Mouse (Mus musculus) kidney, postnatal 25 days (tissue): Measurements from ENCODE around the gene Glt6d1.
"Not testable (repeated sequence)": the region's sequence is repeated elsewhere in the genome, so short reads cannot be mapped to it uniquely, and the experiment has no call there.

ENCODE experiments used
- DNase-seq, 2 experiments: peaks; one replicate each; pipeline ENCODE4 v3.0.0; 2021; ENCODE audit warnings: mixed read lengths in 2 of 2

The Glt6d1 gene

DNA sequence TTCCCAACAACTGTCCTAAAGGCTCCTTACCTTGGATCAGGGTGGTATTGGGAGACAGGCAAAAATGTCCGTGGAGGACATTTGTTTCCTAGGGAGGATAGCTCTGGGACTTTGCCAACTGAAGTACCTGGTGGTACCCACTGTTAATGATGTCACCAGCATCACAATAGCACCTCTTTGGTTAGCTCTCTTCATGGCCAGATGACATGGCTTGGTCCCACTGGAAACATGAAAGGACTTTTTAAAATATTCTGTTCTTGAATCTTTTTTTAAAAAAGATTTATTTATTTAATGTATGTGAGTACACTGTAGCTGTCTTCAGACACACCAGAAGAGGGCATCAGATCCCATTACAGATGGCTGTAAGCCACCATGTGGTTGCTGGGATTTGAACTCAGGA is at the start of gene Glt6d1:
Glt6d1 (minus strand) TSS at position 101 of the 400 bp plus-strand sequence.
- not testable (repeated sequence) for DNase-seq

DNA sequence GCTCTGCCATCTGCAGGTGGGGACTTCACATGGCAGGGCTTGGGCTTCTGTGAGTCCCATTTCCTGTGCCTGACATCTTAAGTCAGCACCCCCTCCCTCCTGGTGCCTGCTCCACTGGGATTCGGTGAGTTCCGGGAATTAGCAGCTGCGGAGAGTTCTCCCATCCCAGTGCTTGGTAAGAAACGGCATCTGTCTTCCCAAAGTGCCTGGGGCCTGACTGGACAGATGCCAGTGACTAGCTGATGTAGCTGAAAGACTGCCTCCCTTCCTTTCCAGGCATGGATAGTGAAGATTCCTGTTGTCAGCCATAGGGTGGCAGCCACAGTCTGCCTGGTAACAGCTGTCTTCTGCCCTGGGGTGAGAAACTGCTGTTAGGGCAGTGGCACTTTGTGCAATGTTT is 49.8 kb upstream of the Glt6d1 start:
- peak in 1 of 2 experiments; percentile 4 for DNase-seq

DNA sequence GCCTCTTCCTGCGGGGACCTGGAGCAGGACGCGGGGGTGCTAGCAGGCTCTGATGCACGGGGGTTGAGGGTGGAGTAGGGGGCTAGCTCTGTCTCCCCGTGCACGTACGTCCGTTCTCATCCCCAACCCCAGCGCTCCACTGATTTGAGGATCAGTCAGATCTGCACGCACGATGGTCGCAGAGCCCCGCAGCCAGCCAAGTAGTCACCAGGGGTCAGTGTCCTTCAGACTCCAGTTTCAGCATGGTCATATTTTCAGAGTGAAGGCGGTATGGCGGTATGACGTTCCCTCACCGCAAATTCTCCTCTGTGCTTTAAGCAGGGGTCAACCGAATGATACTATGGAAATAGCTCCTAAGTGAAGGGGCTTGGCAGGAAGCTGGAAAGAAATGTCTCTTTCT is 48.6 kb upstream of the Glt6d1 start:
- no peak for DNase-seq

DNA sequence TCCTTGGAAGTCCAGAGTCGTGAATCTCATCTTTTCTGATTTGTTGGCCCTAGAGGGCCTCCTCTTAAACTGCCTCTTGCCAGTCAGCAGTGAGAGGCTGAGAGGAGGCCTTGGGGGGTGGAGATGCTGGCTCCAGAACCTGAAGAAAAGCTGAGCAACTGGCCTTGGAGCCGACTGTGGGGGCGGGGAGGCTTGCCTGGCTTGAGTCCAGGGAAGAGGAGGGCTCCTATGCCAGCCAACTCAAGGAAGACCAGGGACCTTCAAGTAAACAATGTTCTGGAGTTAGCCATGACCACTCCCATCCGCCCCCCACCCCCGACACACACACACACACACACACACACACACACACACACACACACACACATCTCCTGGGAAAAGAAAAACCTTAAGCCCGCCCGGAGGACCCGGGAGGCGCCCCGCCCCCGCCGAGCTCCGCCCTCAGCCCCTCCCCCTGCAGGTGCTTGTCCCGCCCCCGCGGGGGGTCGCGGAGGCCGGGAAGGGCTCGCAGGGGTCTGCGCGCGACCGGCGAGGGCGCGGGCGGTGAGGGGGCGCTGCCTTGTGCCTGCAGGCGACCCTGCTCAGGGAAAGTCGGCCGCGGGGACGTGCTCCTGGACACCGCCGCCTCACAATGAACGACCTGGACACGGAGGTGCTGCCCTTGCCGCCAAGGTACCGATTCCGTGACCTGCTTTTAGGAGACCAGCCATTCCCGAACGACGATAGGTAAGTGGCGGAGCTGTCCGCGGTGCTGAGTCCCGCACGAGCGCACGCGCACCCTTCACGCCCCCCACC is 47.9 kb upstream of the Glt6d1 start, which contains the start of gene Kcnt1:
Kcnt1 (plus strand) TSS at position 398 of the 795 bp plus-strand sequence.
- DNase-seq: peak; percentile 60 to 66

DNA sequence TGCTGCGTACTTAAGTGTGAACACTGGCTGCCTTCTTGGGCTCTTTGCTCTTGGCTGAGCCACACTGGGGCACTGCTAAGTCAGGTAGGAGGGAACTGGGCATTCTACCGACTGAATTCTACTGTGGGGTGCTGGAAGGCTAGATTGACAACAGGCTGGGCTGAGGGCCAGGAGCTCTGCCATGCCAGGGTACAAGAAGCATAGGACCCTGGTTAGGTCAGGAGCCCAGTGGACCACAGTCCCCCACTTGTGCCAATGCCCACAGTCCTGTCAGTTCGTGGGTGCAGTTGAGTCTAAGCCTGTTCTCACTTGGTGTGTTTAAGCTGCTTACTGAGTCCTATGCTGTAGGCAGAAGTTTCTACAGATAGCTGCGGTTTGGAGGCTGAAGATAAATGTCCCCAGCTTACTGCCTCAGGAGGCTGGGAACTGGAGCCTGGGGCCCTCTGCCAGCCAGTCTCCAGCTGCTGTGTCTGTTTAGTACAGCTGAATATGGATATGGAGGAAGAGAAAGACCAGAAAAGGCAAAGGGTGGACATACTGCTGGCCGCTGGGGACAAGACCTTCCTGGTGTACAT is 47.1 kb upstream of the Glt6d1 start:
- no peak for DNase-seq

DNA sequence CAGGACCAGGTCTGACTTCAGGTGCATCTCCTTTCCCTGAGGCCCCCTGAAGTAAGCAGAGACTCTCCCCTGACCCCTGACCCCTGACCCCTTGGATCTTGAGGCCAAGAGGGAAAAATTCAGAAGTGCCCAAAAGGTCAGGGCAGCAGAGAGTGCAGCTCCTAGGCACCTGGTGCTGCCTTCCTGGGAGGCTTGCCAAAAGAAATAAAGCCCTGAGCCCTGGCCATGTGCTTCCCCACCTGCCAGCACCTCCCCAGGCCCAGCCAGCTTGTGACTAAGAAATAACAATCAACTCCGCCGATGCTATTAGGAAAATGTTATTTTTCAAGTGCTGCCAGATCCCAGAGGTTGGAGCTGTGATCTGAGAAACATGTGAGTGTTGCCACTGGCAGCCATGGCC is 46.4 kb upstream of the Glt6d1 start:
- peak; percentile 48 to 66 for DNase-seq

DNA sequence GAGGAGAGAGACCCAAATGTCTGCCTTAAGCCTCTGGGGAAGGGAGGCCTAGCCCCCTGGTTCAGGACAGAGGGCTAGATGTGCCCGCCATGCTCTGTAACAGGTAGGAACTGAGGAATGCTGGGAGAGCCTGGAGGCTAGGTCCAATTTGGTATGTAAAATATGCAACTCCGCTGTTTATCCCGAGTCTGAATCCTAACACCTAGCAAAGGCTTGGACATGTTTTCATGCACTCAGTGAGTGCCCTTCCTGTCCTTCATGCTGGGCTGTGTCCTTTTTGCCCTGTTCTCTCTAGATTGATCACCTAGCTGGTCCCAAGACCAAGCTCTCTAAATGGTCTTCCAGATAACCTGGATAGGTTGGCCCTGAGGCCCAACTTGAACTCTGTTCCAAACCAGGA is 44.2 kb upstream of the Glt6d1 start:
- peak; percentile 7 to 48 for DNase-seq

DNA sequence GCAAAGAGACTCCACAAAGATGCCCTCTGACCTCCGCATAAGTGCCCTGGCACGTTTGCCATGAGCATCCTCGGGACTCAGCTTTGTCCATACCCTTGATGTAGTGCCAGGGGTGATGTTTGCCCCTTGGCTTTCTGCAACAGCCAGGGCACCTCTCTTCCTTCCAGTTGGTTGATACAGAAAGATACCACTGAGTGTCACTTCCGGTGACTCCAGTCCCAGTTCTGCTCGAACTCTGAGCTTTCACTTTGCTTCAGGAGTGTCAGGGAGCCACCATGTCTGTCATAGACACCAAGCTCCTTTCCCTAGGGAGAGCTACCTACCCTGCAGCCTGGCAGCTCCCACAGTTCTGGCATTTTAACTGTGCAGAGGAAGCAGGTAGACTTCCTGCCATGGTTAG is 38.4 kb upstream of the Glt6d1 start:
- DNase-seq: no peak

DNA sequence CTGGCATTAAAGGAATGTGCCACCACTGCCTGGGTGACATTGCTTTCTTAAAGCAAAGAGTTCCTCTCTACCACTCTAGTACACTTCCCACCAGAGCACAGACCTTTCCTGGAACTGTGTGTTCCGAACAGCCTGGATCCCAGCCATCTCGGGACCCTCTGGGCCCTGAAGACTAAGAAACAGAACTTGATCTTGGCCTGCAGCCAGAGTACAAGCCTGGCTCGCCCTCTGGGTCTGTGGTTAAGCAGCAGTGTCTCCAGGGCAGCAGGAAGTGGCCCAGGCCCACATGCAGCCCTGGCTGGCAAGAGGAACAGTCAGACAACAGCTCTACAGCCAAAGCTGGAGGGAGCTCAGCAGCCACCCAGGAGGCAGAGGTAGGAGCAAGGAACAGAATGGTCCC is 37.0 kb upstream of the Glt6d1 start:
- DNase-seq: peak; percentile 30 to 79

DNA sequence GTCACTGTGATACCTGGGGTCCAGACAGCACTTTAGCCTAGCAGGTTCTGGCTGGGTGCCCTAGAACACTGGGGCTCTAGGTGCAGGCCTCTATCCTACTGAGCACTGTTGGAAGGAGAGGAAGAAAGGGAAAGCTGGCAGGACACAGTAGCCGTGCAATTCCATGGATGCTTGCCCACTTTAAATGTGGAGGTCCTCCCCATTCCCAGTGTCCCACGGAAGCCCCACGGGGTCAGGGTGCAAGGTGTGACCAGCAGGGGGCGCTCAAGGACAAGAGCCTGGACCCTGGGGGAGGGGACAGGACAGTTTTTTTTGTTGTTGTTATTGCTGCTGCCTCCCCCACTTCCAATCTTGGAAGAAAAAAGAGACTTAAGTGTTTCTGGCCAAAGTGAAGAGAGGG is 34.7 kb upstream of the Glt6d1 start:
- peak; percentile 61 to 72 for DNase-seq

DNA sequence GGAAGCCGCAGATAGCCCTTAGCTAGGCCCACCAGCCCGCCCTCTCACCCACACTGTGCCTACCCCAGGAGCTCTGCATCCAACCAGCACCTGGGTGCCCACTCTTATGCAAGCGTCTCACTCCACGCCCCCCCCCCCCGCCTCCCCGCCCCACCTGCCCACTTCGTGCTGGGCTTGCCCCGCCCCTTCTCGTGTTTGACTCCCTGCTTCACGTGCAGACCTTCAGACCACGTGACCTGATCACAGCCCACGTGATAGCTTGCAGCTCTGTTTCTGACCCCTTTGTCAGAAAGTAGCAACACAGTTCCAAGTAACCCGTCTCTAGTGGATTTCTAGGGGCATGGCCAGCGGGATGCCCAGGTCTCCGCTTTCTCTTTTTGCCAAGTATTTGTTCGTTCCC is 31.6 kb upstream of the Glt6d1 start, which contains the start of gene Sohlh1:
Sohlh1 (minus strand) TSS at position 23 of the 400 bp plus-strand sequence.
- DNase-seq: no peak

DNA sequence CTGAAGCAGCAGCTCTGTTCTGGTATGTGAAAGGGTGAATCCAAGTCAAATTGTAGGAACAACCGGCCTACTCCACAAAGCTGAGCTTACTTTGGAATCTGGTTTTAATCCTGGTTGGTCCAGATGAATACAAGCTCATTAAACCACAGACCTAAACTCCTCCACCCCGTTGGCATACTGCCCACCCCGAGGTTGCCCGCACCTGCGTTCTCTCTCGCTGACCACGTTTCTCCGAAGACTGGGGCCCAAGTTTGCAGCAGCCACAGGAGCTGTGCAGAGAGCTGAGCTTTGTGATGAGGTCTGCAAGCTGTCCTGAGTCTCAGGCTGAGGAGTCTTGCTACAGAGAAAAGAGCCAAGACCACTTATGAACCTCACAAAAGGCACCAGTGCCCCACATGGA is 30.9 kb upstream of the Glt6d1 start:
- DNase-seq: no peak

DNA sequence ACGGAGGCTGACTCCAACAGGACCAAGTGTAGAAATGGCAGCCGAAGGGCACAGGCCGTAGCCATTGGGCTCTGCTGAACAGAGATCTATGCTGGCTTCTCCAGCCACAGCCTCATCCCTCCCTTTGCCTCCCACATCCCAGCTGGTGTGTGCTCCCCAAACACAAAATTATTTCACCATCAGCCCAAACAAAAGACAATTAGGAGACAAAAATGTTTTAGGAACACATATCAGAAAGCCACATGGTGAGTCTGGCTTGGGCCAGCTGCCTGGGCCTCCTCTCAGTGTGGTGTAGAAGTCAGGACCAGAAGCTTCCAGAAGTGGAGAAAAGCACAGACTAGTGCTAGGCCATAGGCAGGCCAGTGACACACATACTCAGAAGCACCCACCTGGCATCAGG is 28.4 kb upstream of the Glt6d1 start:
- DNase-seq: no peak

DNA sequence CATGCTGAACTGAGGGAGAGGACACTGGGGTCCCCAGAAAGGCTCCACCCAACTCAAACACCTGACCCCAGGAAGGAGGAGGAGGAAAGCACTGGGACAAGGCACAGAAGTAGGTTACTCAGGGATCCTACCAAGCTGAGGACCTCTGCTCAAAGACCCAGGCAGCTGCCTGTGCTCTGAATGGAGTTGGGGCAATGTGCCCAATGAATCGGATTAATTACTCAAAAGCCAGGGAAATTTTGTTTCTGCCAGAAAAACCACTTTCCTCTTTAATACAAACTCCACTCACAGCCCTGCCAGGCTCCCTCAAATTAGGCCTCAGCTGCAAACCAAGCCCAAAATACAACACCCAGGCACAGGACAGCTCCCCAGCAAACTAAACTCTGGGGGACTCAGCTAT is 27.1 kb upstream of the Glt6d1 start:
- no peak for DNase-seq

DNA sequence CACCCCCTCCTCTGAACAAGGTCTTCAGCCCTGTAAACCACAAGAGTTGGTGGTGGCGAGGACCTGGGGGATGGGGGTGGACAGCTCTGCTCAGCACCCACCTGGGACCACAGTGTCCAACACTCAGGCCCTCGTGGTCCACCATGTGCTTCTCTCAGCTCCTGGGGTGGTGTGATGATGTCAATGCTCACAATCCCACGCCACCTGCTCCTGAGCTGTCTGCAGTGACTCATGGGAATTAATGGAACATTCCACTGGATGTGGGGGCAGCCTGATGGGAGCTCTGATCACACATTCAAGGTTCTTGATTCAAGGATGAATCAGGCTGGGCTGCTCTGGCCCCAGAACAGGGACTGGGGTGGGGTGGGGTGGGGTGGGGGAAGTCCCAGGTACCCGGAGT is 26.5 kb upstream of the Glt6d1 start:
- DNase-seq: no peak

DNA sequence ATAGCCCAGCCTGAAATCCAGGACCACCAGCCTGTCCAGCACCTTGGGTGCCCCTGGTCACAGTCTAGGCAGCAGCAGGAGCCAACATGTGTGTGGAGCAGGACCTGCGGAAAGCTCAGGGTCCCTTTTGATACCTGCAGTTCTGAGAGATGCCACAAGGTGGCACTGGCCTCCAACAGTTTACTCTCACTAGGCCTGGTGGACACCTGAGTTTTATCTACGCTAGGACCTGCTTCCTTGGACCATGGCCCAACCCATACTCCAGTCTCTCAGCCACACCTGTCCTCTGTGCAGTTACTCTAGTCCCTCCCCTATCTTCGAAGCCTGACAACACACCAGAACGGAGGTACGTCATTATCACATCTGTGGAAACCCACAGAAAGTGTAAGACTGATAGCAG is 20.6 kb upstream of the Glt6d1 start:
- DNase-seq: peak; percentile 56 to 81

DNA sequence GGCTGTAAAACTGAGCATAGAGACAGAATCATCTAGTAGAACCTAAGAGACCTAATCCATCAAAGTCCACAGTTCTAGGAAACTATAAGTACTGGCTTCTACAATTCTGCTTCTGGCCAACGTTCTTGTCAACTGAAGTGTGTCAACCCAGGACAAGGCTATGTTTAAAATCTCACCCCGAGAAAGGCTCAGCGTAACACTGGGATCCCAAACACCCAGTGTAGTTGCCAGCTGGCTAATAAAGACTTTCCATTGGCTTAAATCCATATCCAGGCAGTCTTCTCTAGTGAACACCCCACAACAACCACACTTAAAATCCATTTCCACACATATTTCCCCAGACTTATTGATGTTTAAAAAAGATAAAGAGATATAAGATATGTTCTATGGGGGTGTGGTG is 15.1 kb upstream of the Glt6d1 start:
- peak in 1 of 2 experiments; percentile 2 for DNase-seq

DNA sequence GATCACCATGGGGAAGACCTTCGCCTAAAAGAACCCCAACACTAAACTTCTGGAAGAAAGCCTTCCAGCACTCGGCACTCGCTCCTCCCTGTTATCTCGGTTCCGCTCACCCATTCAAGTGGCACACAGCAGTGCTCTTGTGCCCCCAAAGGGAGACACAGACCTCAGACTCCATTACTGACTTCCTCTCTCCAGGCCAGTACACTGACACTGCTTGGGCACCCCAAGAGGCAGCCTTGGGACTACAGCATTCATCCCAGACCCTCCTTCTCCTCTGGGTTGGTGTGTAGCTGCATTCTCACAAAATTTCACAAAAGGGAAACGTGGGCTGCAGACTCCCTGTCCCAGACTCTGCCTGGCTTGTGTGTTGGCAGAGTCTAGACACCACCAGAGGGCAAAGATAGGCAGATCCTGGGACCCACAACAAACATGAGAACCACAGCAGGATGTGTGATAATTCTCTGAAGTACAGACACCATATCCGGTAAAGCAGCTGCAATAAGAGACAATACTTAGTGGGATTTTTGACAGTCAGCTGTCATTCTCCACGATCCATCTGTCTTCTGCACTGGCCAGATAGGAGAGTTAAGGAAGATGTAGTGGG is 12.8 kb upstream of the Glt6d1 start:
- DNase-seq: peak in 1 of 2 experiments; percentile 9

DNA sequence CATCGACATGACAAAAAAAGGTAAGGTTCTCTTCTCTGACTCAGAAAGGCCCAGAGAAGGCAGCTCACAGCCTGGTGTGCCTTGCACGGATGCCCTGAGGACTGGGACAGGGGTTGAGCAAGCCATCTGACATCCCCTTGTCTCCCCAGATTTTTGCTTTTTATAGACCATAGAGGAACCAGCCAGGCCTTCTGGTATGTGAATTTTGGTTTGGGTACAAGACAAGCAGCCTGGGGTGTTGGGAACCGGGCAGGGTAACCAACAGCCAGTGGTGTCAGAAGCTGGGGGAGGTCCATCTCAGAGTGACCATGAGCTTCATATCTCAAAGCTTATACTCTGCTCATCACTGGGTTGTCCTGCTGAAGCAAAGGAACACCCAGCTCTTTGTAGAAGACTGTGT is 9.1 kb upstream of the Glt6d1 start:
- DNase-seq: no peak

DNA sequence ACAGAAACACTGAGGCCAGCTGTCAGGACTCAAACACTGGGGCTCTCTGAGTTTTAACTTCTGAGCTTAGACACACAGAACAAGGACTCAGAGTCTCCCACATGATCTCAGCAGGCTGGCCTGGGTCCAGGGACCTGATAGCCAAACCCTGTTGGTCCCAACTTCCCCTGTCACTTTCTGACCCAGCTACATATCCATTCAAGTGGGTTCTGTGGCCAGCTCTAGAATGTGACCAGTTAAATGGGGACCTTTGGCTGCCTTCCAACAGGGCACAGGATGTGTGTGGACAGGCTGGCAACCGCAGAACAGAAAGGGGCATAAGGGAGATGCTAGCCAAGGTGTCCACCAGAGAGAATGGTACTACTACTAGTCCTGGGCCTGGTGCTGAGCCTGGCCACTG is 7.2 kb upstream of the Glt6d1 start, which contains the start of gene Lcn9:
Lcn9 (plus strand) TSS at position 348 of the 400 bp plus-strand sequence.
- DNase-seq: no peak

DNA sequence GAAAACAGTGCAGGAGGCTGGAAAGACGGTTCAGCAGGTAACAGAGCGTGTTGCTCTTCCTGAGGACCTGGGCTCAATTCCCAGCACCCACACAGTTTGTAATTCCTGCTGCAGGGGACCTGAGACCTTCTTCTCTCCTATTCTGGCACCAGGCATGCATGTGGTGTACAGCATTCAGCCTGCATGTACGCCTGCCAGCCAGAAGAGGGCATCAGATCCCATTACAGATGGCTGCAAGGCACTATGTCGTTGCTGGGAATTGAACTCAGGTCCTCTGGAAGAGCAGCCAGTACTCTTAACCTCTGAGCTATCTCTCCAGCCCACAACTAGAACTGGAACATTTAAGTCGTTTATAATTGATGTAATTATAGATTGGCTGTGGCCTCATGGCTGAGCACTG is 2.3 kb downstream of the Glt6d1 start:
- no peak for DNase-seq

DNA sequence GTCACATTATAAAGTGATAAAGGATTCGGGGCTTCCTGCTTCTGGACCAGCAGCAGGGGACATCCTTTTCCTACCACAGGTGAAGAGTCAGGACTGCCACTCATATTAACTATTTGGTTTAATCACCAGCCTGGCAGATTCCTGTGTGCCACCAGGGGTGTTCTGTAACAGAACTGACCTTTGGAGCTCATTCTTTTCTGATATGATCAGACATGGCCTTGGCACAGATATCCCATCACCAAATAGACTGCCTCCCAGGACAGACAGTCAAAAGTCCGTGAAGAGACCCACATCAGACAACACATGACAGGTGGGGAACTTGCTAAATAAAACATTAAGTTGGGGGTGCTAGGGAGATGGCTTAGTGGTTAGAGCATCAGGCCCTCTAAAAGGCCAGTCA is 3.9 kb downstream of the Glt6d1 start:
- no peak for DNase-seq

DNA sequence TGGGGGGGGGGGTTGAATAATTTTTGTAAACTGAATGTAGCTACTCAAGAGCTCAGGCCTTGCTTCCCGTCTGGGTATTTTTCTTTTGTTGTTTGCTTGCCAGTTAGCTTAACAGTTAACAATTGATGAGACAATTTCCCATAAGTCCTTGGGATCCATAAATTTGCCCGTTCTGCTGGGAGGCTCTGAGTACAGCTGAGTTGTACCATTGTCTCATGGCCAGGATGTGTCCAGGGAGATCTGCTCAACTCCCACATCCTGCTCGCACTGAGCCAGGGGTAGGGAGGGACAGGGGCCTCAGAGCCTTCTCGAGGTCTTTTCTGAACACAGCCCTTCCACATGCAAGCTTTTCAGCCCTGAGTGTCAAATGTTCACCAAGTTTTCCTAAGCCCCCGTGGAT is 17.6 kb downstream of the Glt6d1 start:
- no peak for DNase-seq

DNA sequence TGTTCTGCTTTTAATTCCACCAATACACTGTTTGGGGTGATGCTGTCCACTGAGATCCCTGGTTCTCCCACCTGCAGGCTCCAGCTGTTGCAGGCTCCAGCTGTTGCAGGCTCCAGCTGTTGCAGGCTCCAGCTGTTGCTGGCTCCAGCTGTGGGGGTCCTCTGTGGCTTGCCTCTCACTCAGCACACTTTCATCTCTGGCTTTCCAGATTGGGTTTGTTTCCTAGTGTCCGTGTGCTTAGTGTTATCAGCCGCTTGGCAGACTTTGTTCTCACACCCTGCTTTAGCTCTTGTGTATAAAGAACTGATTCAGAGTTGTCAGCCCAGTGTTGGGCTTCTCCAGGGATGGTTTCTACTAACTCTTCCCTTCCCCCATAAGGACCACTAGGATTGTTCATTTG is 18.0 kb downstream of the Glt6d1 start:
- no peak for DNase-seq
